21 mouse cellular contexts compared by ENCODE assay signal in the genomic region with DNA sequence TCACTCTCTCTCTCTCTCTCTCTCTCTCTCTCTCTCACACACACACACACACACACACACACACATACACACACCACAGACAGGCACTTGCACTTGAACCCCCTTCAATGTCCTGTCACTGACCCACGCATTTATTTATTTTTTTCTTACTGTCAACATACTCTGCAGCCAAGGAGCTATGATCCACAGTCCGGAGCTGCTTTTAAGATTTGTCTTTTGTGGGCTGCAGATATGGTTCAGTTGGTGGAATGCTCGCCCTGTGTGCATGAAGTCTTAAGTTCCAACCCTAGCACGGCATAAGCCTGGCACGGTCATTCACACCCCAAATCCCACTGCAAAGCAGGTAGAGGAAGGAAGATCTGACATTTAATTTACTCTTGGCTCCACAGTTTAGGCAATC.
DNase-seq lines count a peak whose midpoint lies in the region; ATAC-seq and TF ChIP-seq lines count a peak whose summit lies in the region.
"Had no signal": no experiment of that assay in that cellular context is flagged by ENCODE, and none has a peak within 500 bp of the region (broad histone marks: within the 10 kb centered on the region; RNA-seq: fewer than 3 reads in every experiment).

No protein-coding gene starts in this region.

- no peak overlapping the region for H3K9ac ChIP-seq in kidney, embryonic 16.5 days (replicated peaks; ENCODE audit: low read length)
- no peak overlapping the region for H3K9ac ChIP-seq in lung, embryonic 14.5 days
- H3K9ac ChIP-seq in lung, postnatal 0 days (replicated peaks; ENCODE audit: low read depth): no peak overlapping the region
- H3K9ac ChIP-seq: embryonic facial prominence, embryonic 12.5 days; embryonic facial prominence, embryonic 15.5 days; forebrain, postnatal 0 days; hindbrain, embryonic 12.5 days had no signal

- no peaks in the 10 kb centered on the region for H3K27me3 ChIP-seq in kidney, embryonic 16.5 days (ENCODE audit: insufficient read depth, low read length)
- no peaks in the 10 kb centered on the region for H3K27me3 ChIP-seq in lung, embryonic 14.5 days (ENCODE audit: insufficient read depth, low read length)
- H3K27me3 ChIP-seq in lung, postnatal 0 days (replicated peaks; ENCODE audit: insufficient read depth, low read length): no peaks in the 10 kb centered on the region
- H3K27me3 ChIP-seq: embryonic facial prominence, embryonic 12.5 days; embryonic facial prominence, embryonic 15.5 days; hindbrain, embryonic 12.5 days had no signal

- DNase-seq in kidney, postnatal 4 days: no peak
- DNase-seq in lung, embryonic 14.5 days: peak; percentile 57
- DNase-seq in lung, adult 18-20 months: no peak
- DNase-seq in lung, postnatal 0 days (ENCODE audit: low spot score): no peak
- no peak for DNase-seq in lung, postnatal 4 days
- DNase-seq: adrenal gland, adult 2 months; adrenal gland, postnatal 14 days; cerebellum, adult 11 months; cerebellum, adult 2 months; cerebellum, adult 9-11 months; cerebellum, postnatal 25 days; forebrain, postnatal 0 days; gastrocnemius, adult 2 months; gastrocnemius, postnatal 14 days had no signal

- no peak overlapping the region for H3K4me2 ChIP-seq in kidney, embryonic 16.5 days (replicated peaks; ENCODE audit: low read depth, low read length)
- H3K4me2 ChIP-seq in lung, embryonic 14.5 days: peak overlapping the region; percentile 20; the same call in 1 of the 2 replicates
- no peak overlapping the region for H3K4me2 ChIP-seq in lung, postnatal 0 days (replicated peaks; ENCODE audit: low read depth, low read length)
- H3K4me2 ChIP-seq: embryonic facial prominence, embryonic 12.5 days; embryonic facial prominence, embryonic 15.5 days; heart, embryonic 11.5 days; hindbrain, embryonic 12.5 days had no signal

- peaks cover 4% of the 10 kb centered on the region; the same call in 1 of the 2 replicates for H3K4me1 ChIP-seq in kidney, embryonic 16.5 days (ENCODE audit: insufficient read depth, low read length)
- H3K4me1 ChIP-seq in lung, embryonic 14.5 days (ENCODE audit: insufficient read depth): peaks cover 12% of the 10 kb centered on the region; the same call in 1 of the 2 replicates
- H3K4me1 ChIP-seq in lung, postnatal 0 days (ENCODE audit: insufficient read depth, low read depth, low read length): peaks cover 16% of the 10 kb centered on the region; the same call in 1 of the 2 replicates
- H3K4me1 ChIP-seq: embryonic facial prominence, embryonic 12.5 days; embryonic facial prominence, embryonic 15.5 days had no signal

- H3K36me3 ChIP-seq in kidney, embryonic 16.5 days (ENCODE audit: insufficient read depth, low read length): no peaks in the 10 kb centered on the region
- no peaks in the 10 kb centered on the region for H3K36me3 ChIP-seq in lung, embryonic 14.5 days (ENCODE audit: insufficient read depth)
- no peaks in the 10 kb centered on the region for H3K36me3 ChIP-seq in lung, postnatal 0 days (ENCODE audit: insufficient read depth, low read length)
- H3K36me3 ChIP-seq: embryonic facial prominence, embryonic 12.5 days; embryonic facial prominence, embryonic 15.5 days; hindbrain, embryonic 12.5 days had no signal

- 0 out of 2 replicates have a peak, but pooled peaks have one; percentile 9 for ATAC-seq in kidney, embryonic 16.5 days (ENCODE audit: low FRiP score, low TSS enrichment)
- ATAC-seq in lung, embryonic 14.5 days (ENCODE audit: insufficient read depth): peak; percentile 54
- ATAC-seq in lung, postnatal 0 days: no peak
- ATAC-seq: CD4-positive, CD25-positive, alpha-beta regulatory T cell, adult 4 months; forebrain, embryonic 14.5 days had no signal

- TF ChIP-seq EP300 in lung, postnatal 0 days (IDR thresholded peaks at IDR 0.05): no peak

- WGBS in kidney, embryonic 16.5 days: 46% methylated on average over 5 of the region's 5 CpGs
- WGBS in lung, embryonic 14.5 days: 33% methylated on average over 5 of the region's 5 CpGs
- WGBS in lung, postnatal 0 days: 26% methylated on average over 5 of the region's 5 CpGs

- no peak overlapping the region for H3K27ac ChIP-seq in kidney, embryonic 16.5 days (ENCODE audit: low read length)
- peak overlapping the region; percentile 82 for H3K27ac ChIP-seq in lung, embryonic 14.5 days (ENCODE audit: low read depth)
- H3K27ac ChIP-seq in lung, postnatal 0 days (ENCODE audit: low read length): peak overlapping the region; percentile 51
- H3K27ac ChIP-seq: embryonic facial prominence, embryonic 12.5 days; embryonic facial prominence, embryonic 15.5 days; gastrocnemius, adult 2 months; hindbrain, embryonic 12.5 days had no signal

- H3K4me3 ChIP-seq in kidney, embryonic 16.5 days (ENCODE audit: low read length): no peak overlapping the region
- no peak overlapping the region for H3K4me3 ChIP-seq in lung, embryonic 14.5 days (ENCODE audit: low read depth, low read length)
- no peak overlapping the region for H3K4me3 ChIP-seq in lung, postnatal 0 days (ENCODE audit: low read depth, low read length)
- H3K4me3 ChIP-seq: embryonic facial prominence, embryonic 12.5 days; embryonic facial prominence, embryonic 15.5 days; gastrocnemius, adult 2 months; hindbrain, embryonic 12.5 days had no signal

- H3K9me3 ChIP-seq in kidney, embryonic 16.5 days (ENCODE audit: low read length): no peaks in the 10 kb centered on the region
- H3K9me3 ChIP-seq in lung, embryonic 14.5 days (ENCODE audit: low read depth, low read length): no peaks in the 10 kb centered on the region
- H3K9me3 ChIP-seq in lung, postnatal 0 days (ENCODE audit: low read length): no peaks in the 10 kb centered on the region
- H3K9me3 ChIP-seq: embryonic facial prominence, embryonic 12.5 days; embryonic facial prominence, embryonic 15.5 days; hindbrain, embryonic 12.5 days had no signal

- TF ChIP-seq CTCF in lung, embryonic 14.5 days (IDR thresholded peaks at IDR 0.05; ENCODE audit: low read depth): no peak
- no peak for TF ChIP-seq CTCF in lung, postnatal 0 days (IDR thresholded peaks at IDR 0.05)
